Mouse (Mus musculus) left cerebral cortex, adult 2 months (tissue): ENCODE measurements at regions not wholly inside any gene's neighbourhood (a gene's known extent, or its start where the extent isn't known, plus 50 kb on each side); places are given as distances from the start of the nearest gene placed in this dataset.

Experiments
- DNase-seq, 2 experiments: peaks; one replicate each; pipeline ENCODE4 v3.0.0; 2021 to 2022; ENCODE audit warnings: low spot score in 2 of 2, mixed read lengths in 1 of 2; ENCODE audit errors: extremely low spot score in 1 of 2
- H3K27ac ChIP-seq: fragments of 200-600 bp; 2 replicates; pipeline ENCODE4 v1.8.1; 2022
- H3K4me3 ChIP-seq: fragments of 200-600 bp; 2 replicates; pipeline ENCODE4 v1.8.1; 2022
- CTCF ChIP-seq: fragments of 200-600 bp; IDR thresholded peaks from 2 replicates; pipeline ENCODE4 v1.8.1; 2022; ENCODE audit warnings: antibody characterized with exemption, mild to moderate bottlenecking, moderate library complexity
- intact Hi-C: fragments of 180-260 bp; cut with DNase I; formaldehyde crosslinking; loops from one replicate; pipeline ENCODE4 v1.15.1; 2025

GRCm38 (mm10) chr4:134990651-134991050 is 60.0 kb downstream of the Syf2 start:
- Histone ChIP-seq H3K27ac (no peak overlapping the region), H3K4me3 (no peak overlapping the region)
- DNase-seq, result no peak
- intact Hi-C loops, result no loop called here
- no peak for TF ChIP-seq CTCF

- no peak overlapping the region for H3K27ac ChIP-seq
- DNase-seq, result no peak
- TF ChIP-seq CTCF, result no peak
- intact Hi-C loops, result no loop called here
- no peak overlapping the region for H3K4me3 ChIP-seq
These were observed 62.9 kb downstream of the Syf2 start for GRCm38 (mm10) chr4:134993526-134994122.

- DNase-seq, result no peak
- no peak overlapping the region for H3K27ac ChIP-seq
- TF ChIP-seq CTCF, result no peak; the same call in none of the 2 replicates
- intact Hi-C loops, result no loop called here
- no peak overlapping the region for H3K4me3 ChIP-seq
These were observed 63.5 kb downstream of the Syf2 start for GRCm38 (mm10) chr4:134994205-134994604.

- Histone ChIP-seq H3K27ac (no peak overlapping the region), H3K4me3 (no peak overlapping the region)
- no peak for DNase-seq
- intact Hi-C loops, result no loop called here
- TF ChIP-seq CTCF, result no peak
These were observed 64.0 kb downstream of the Syf2 start for GRCm38 (mm10) chr4:134994648-134995047.

- no peak for DNase-seq
- intact Hi-C loops, result no loop called here
- no peak overlapping the region for H3K4me3 ChIP-seq
These were observed 64.4 kb downstream of the Syf2 start for GRCm38 (mm10) chr4:134995052-134995451.

GRCm38 (mm10) chr4:134996121-134996520 is 65.4 kb downstream of the Syf2 start:
- no peak for DNase-seq
- TF ChIP-seq CTCF, result no peak
- intact Hi-C loops, result no loop called here
- Histone ChIP-seq H3K27ac (no peak overlapping the region), H3K4me3 (no peak overlapping the region)

More at GRCm38 (mm10) chr4:134995052-134995451, 64.4 kb downstream of the Syf2 start:
- H3K27ac ChIP-seq, result no peak overlapping the region
- TF ChIP-seq CTCF, result no peak

GRCm38 (mm10) chr4:134997461-134998434 is 67.0 kb downstream of the Syf2 start:
- Histone ChIP-seq H3K4me3 (no peak overlapping the region), H3K27ac (no peak overlapping the region)
- intact Hi-C loops, result no loop called here
- no peak for DNase-seq
- no peak for TF ChIP-seq CTCF

- DNase-seq, result peak in 1 of 2 experiments; percentile 25
- Histone ChIP-seq H3K4me3 (no peak overlapping the region), H3K27ac (no peak overlapping the region)
- intact Hi-C loops, result no loop called here
- TF ChIP-seq CTCF, result no peak
These were observed 68.4 kb downstream of the Syf2 start for GRCm38 (mm10) chr4:134998928-134999658.

- intact Hi-C loops, result no loop called here
- DNase-seq, result peak in 1 of 2 experiments; percentile 26
These were observed 71.6 kb downstream of the Syf2 start for GRCm38 (mm10) chr4:135002091-135002925.

GRCm38 (mm10) chr4:135011365-135011764 is 80.7 kb downstream of the Syf2 start:
- no peak overlapping the region for H3K27ac ChIP-seq

More at GRCm38 (mm10) chr4:135002091-135002925, 71.6 kb downstream of the Syf2 start:
- Histone ChIP-seq H3K27ac (no peak overlapping the region), H3K4me3 (no peak overlapping the region)
- no peak for TF ChIP-seq CTCF

GRCm38 (mm10) chr4:135012945-135013344 is 82.2 kb downstream of the Syf2 start:
- intact Hi-C loops, result no loop called here
- DNase-seq, result no peak
- TF ChIP-seq CTCF, result no peak; the same call in none of the 2 replicates
- no peak overlapping the region for H3K4me3 ChIP-seq
- no peak overlapping the region for H3K27ac ChIP-seq

More at GRCm38 (mm10) chr4:135011365-135011764, 80.7 kb downstream of the Syf2 start:
- no peak for DNase-seq
- no peak; the same call in 1 of the 2 replicates for TF ChIP-seq CTCF
- H3K4me3 ChIP-seq, result no peak overlapping the region
- intact Hi-C loops, result no loop called here
